Mouse (Mus musculus) midbrain, embryonic 15.5 days (tissue): ENCODE results near the gene Ipcef1. TPM values are rescaled to one million over a fixed set of nuclear protein-coding genes. Genes with fewer than 3 reads are reported as not detected.

ENCODE experiments used
- ATAC-seq: fragments of 200-750 bp; cut with Nextera tagmentation; replicated peaks from 2 replicates; pipeline ENCODE4 v1.8.0; 2017; ENCODE audit warnings: moderate TSS enrichment
- H3K27ac ChIP-seq: fragments of 300-500 bp; sonication (generic); 2 replicates; pipeline ENCODE4 v1.5.1; 2015; ENCODE audit warnings: mild to moderate bottlenecking, inconsistent platforms
- H3K27me3 ChIP-seq: fragments of 300-500 bp; sonication (generic); replicated peaks from 2 replicates; pipeline ENCODE4 v1.6.1; 2015; ENCODE audit warnings: inconsistent platforms
- H3K36me3 ChIP-seq: fragments of 300-500 bp; sonication (generic); replicated peaks from 2 replicates; pipeline ENCODE4 v1.6.1; 2015; ENCODE audit warnings: inconsistent platforms
- H3K4me1 ChIP-seq: fragments of 300-500 bp; sonication (generic); 2 replicates; pipeline ENCODE4 v1.6.1; 2015; ENCODE audit warnings: inconsistent platforms
- H3K4me2 ChIP-seq: fragments of 300-500 bp; sonication (generic); 2 replicates; pipeline ENCODE4 v1.6.1; 2015; ENCODE audit warnings: inconsistent platforms, mild to moderate bottlenecking, moderate library complexity
- H3K4me3 ChIP-seq: fragments of 300-500 bp; sonication (generic); 2 replicates; pipeline ENCODE4 v1.5.1; 2015; ENCODE audit warnings: mild to moderate bottlenecking, inconsistent platforms
- H3K9ac ChIP-seq: fragments of 300-500 bp; sonication (generic); 2 replicates; pipeline ENCODE4 v1.6.1; 2015; ENCODE audit warnings: mild to moderate bottlenecking, inconsistent platforms
- H3K9me3 ChIP-seq: fragments of 300-500 bp; sonication (generic); 2 replicates; pipeline ENCODE4 v1.6.1; 2016; ENCODE audit warnings: inconsistent platforms
- WGBS: fragments of 180-500 bp; shearing (Covaris S2); methylation state at CpG from one replicate; pipeline ENCODE4 v1.1.7; 2015; ENCODE audit warnings: mixed read lengths; 5-methylcytosine and 5-hydroxymethylcytosine counted together
- polyA plus RNA-seq: library from polyadenylated mRNA; unstranded; fragments of >200 nt; fragmentation: Nextera tagmentation; extraction: Ambion mirVana; gene quantifications from 2 replicates; pipeline ENCODE4 v1.2.1, GENCODE M21; 2015

The Ipcef1 gene
- polyA plus RNA-seq = 0.87 and 1.3 TPM in 2 replicates

- Histone ChIP-seq H3K9ac (no peak within 1 kb of the TSS), H3K27ac (no peak within 1 kb of the TSS), H3K4me1 (peaks cover 9% of the 10 kb centered on the region; the same call in 1 of the 2 replicates), H3K27me3 (no peaks in the 10 kb centered on the region), H3K4me3 (no peak within 1 kb of the TSS), H3K9me3 (no peaks in the 10 kb centered on the region), H3K36me3 (no peaks in the 10 kb centered on the region), H3K4me2 (peak within 1 kb of the TSS; percentile 25; the same call in 1 of the 2 replicates)
- ATAC-seq = peak; percentile 66; the same call in 1 of the 2 replicates
- 10% methylated on average over 12 of the region's 12 CpGs for WGBS
These were observed at the start of gene Ipcef1 for GRCm38 (mm10) chr10:7052315-7053017. Ipcef1 (minus strand) TSS chr10:7052478.

GRCm38 (mm10) chr10:7077971-7078370, 25.7 kb upstream of the Ipcef1 start:
- H3K27me3 ChIP-seq = no peaks in the 10 kb centered on the region
- H3K4me3 ChIP-seq = no peak overlapping the region
- H3K4me2 ChIP-seq = no peak overlapping the region
- 83% methylated on average over 1 of the region's 1 CpGs for WGBS
- no peak overlapping the region for H3K27ac ChIP-seq
- no peak for ATAC-seq
- H3K4me1 ChIP-seq = peaks cover 4% of the 10 kb centered on the region; the same call in 1 of the 2 replicates
- H3K9ac ChIP-seq = no peak overlapping the region
- no peaks in the 10 kb centered on the region for H3K36me3 ChIP-seq
- H3K9me3 ChIP-seq = no peaks in the 10 kb centered on the region

- Histone ChIP-seq H3K4me2 (no peak overlapping the region), H3K9ac (no peak overlapping the region), H3K27ac (no peak overlapping the region), H3K27me3 (no peaks in the 10 kb centered on the region), H3K4me1 (peaks cover 4% of the 10 kb centered on the region; the same call in 1 of the 2 replicates), H3K36me3 (no peaks in the 10 kb centered on the region), H3K4me3 (no peak overlapping the region), H3K9me3 (no peaks in the 10 kb centered on the region)
- ATAC-seq = no peak
- WGBS = 81% methylated on average over 7 of the region's 7 CpGs
These were observed 25.1 kb upstream of the Ipcef1 start for GRCm38 (mm10) chr10:7077389-7077808.

- peak overlapping the region; percentile 31 for H3K4me2 ChIP-seq
- no peak overlapping the region for H3K27ac ChIP-seq
These were observed 24.5 kb upstream of the Ipcef1 start for GRCm38 (mm10) chr10:7076662-7077211.

GRCm38 (mm10) chr10:7076201-7076600, 23.9 kb upstream of the Ipcef1 start:
- Histone ChIP-seq H3K36me3 (no peaks in the 10 kb centered on the region), H3K27ac (no peak overlapping the region), H3K4me3 (no peak overlapping the region), H3K4me1 (peaks cover 4% of the 10 kb centered on the region; the same call in 1 of the 2 replicates), H3K9me3 (no peaks in the 10 kb centered on the region), H3K4me2 (peak overlapping the region; percentile 31), H3K9ac (no peak overlapping the region), H3K27me3 (no peaks in the 10 kb centered on the region)
- ATAC-seq = peak; percentile 94
- 15% methylated on average over 8 of the region's 8 CpGs for WGBS

More at GRCm38 (mm10) chr10:7076662-7077211, 24.5 kb upstream of the Ipcef1 start:
- no peak overlapping the region for H3K4me3 ChIP-seq
- no peak overlapping the region for H3K9ac ChIP-seq
- peaks cover 4% of the 10 kb centered on the region; the same call in 1 of the 2 replicates for H3K4me1 ChIP-seq
- H3K27me3 ChIP-seq = no peaks in the 10 kb centered on the region
- no peaks in the 10 kb centered on the region for H3K36me3 ChIP-seq
- peak; percentile 57 for ATAC-seq
- H3K9me3 ChIP-seq = no peaks in the 10 kb centered on the region
- WGBS = 47% methylated on average over 7 of the region's 8 CpGs

- H3K9ac ChIP-seq = no peak overlapping the region
- no peaks in the 10 kb centered on the region for H3K36me3 ChIP-seq
- WGBS = 88% methylated on average over 2 of the region's 2 CpGs
- no peaks in the 10 kb centered on the region for H3K27me3 ChIP-seq
- ATAC-seq = 0 out of 2 replicates have a peak, but pooled peaks have one; percentile 27
- no peak overlapping the region for H3K27ac ChIP-seq
- peaks cover 5% of the 10 kb centered on the region; the same call in 1 of the 2 replicates for H3K4me1 ChIP-seq
- H3K9me3 ChIP-seq = no peaks in the 10 kb centered on the region
- no peak overlapping the region for H3K4me2 ChIP-seq
- no peak overlapping the region for H3K4me3 ChIP-seq
These were observed 23.4 kb upstream of the Ipcef1 start for GRCm38 (mm10) chr10:7075661-7076060.

- no peak for ATAC-seq
- no peaks in the 10 kb centered on the region for H3K36me3 ChIP-seq
- 96% methylated on average over 2 of the region's 2 CpGs for WGBS
These were observed 22.0 kb upstream of the Ipcef1 start for GRCm38 (mm10) chr10:7074231-7074630.

GRCm38 (mm10) chr10:7070924-7071323, 18.6 kb upstream of the Ipcef1 start:
- Histone ChIP-seq H3K4me1 (0 out of 2 replicates have a peak, but pooled peaks cover 9% of the 10 kb centered on the region), H3K27me3 (no peaks in the 10 kb centered on the region), H3K36me3 (no peaks in the 10 kb centered on the region), H3K9me3 (no peaks in the 10 kb centered on the region), H3K4me3 (no peak overlapping the region), H3K9ac (no peak overlapping the region), H3K27ac (no peak overlapping the region), H3K4me2 (no peak overlapping the region)
- no peak for ATAC-seq
- 83% methylated on average over 5 of the region's 5 CpGs for WGBS

More at GRCm38 (mm10) chr10:7074231-7074630, 22.0 kb upstream of the Ipcef1 start:
- Histone ChIP-seq H3K4me1 (peaks cover 13% of the 10 kb centered on the region; the same call in 1 of the 2 replicates), H3K4me3 (no peak overlapping the region), H3K9ac (no peak overlapping the region), H3K9me3 (no peaks in the 10 kb centered on the region), H3K27me3 (no peaks in the 10 kb centered on the region), H3K4me2 (no peak overlapping the region), H3K27ac (no peak overlapping the region)

- H3K36me3 ChIP-seq = no peaks in the 10 kb centered on the region
- H3K27me3 ChIP-seq = no peaks in the 10 kb centered on the region
- H3K9me3 ChIP-seq = no peaks in the 10 kb centered on the region
- no peak overlapping the region for H3K4me2 ChIP-seq
- WGBS = 37% methylated on average over 8 of the region's 8 CpGs
- H3K4me1 ChIP-seq = 0 out of 2 replicates have a peak, but pooled peaks cover 9% of the 10 kb centered on the region
- H3K27ac ChIP-seq = 0 out of 2 replicates have a peak overlapping the region, but pooled peaks have one; percentile 36
- H3K9ac ChIP-seq = no peak overlapping the region
- ATAC-seq = peak; percentile 93
- H3K4me3 ChIP-seq = no peak overlapping the region
These were observed 18.0 kb upstream of the Ipcef1 start for GRCm38 (mm10) chr10:7070100-7070835.

- H3K27ac ChIP-seq = no peak overlapping the region
- no peak overlapping the region for H3K4me2 ChIP-seq
- no peaks in the 10 kb centered on the region for H3K36me3 ChIP-seq
- WGBS = 86% methylated on average over 2 of the region's 2 CpGs
- no peak for ATAC-seq
- no peak overlapping the region for H3K9ac ChIP-seq
- no peaks in the 10 kb centered on the region for H3K9me3 ChIP-seq
- H3K4me1 ChIP-seq = 0 out of 2 replicates have a peak, but pooled peaks cover 9% of the 10 kb centered on the region
- no peaks in the 10 kb centered on the region for H3K27me3 ChIP-seq
- H3K4me3 ChIP-seq = no peak overlapping the region
These were observed 16.8 kb upstream of the Ipcef1 start for GRCm38 (mm10) chr10:7069090-7069489.

GRCm38 (mm10) chr10:7068608-7069007, 16.3 kb upstream of the Ipcef1 start:
- 73% methylated on average over 12 of the region's 12 CpGs for WGBS
- Histone ChIP-seq H3K4me2 (no peak overlapping the region), H3K4me1 (0 out of 2 replicates have a peak, but pooled peaks cover 9% of the 10 kb centered on the region)

More at GRCm38 (mm10) chr10:7068608-7069007, 16.3 kb upstream of the Ipcef1 start:
- no peak overlapping the region for H3K9ac ChIP-seq
- H3K27ac ChIP-seq = no peak overlapping the region
- no peak overlapping the region for H3K4me3 ChIP-seq
- no peak for ATAC-seq
- no peaks in the 10 kb centered on the region for H3K27me3 ChIP-seq
- no peaks in the 10 kb centered on the region for H3K9me3 ChIP-seq
- no peaks in the 10 kb centered on the region for H3K36me3 ChIP-seq
